Mouse (Mus musculus): ENCODE data around the gene Camk1d.

DNA sequence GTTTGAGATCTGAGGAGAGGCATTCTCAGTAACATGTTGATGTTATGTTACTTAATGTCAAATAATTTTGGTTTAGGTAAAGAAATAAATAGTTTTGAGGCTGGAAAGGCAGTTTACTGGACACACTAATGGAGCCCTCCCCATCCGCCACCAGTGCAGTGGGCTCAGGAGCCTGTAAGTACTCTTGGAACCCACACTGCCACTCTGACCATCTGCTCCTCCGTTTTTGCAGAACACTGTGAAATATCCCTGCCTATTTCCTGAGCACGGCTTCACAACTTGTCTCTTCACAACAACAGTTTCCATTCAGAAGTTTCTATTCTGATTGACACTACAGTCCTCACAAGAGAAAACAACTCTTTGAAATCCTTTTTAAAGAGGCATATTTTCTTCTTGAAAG is 173.4 kb downstream of the Camk1d start:
- TF ChIP-seq ZNF384 (IDR thresholded peaks at IDR 0.05; ENCODE audit: low read depth, low read length) (no peak), HCFC1 (IDR thresholded peaks at IDR 0.05; ENCODE audit: borderline replicate concordance, insufficient read depth, low read length) (no peak), CHD2 (IDR thresholded peaks at IDR 0.05; ENCODE audit: low read depth, low read length) (no peak), MAFK (IDR thresholded peaks at IDR 0.05; ENCODE audit: insufficient read depth, low read depth, low read length) (no peak)
